Mouse (Mus musculus): Measurements from ENCODE around the gene Cby1.

GRCm38 (mm10) chr15:79716710-79717109 is 57.7 kb downstream of the Cby1 start:
- TF ChIP-seq CTCF (IDR thresholded peaks at IDR 0.05; ENCODE audit: low read depth, low read length) (no peak), POLR2A (IDR thresholded peaks at IDR 0.05; ENCODE audit: insufficient read depth, low read length) (no peak)
